Mouse (Mus musculus) right cerebral cortex, postnatal 36 days (tissue): Measurements from ENCODE around the gene Gzmk.
A peak's percentile ranks its signal among the peaks of the same experiment; 100 is the strongest.

Source experiments
- DNase-seq, 2 experiments: peaks; one replicate each; pipeline ENCODE4 v3.0.0; 2022; ENCODE audit warnings: low spot score in 2 of 2, mixed read lengths in 1 of 2

Gzmk gene

DNA sequence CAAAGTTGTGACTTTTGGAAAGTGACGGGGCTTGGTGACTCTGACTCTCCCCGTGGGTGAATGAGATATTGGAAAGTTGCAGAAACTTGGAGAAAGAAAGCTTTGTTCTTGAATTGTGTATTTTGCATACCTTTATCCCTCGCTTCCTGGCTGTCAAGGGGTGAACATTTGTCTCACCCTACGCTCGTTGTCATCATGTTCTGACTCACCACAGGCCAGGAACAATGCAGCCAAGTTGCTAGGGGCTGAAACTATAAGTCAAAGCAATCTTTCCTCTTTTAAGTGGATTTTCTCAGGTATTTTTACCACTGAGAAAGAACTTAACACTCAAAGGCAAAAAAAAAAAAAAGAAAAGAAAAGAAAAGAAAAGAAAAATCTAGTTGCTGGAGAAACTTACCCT lies 22.6 kb downstream of the Gzmk start:
- no peak for DNase-seq

DNA sequence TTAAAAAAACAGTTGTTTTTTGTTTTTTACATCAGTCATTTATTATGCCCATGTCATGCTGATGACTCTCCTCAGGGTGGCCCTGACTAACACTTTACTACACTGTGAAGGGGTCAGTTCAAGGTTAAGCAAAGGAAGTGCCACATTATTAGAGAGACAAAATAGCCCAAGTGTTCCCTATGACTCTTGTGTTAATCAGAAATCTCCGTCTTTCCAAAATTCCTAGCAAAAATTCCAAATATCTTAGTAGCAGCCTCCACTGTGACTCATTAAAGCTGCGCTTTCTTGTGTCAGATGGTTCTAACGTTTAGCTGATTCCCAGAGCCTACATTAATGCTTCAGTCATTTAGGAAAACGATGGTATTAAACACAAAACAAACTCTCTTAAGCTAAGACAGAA lies 23.5 kb downstream of the Gzmk start:
- DNase-seq, result no peak

DNA sequence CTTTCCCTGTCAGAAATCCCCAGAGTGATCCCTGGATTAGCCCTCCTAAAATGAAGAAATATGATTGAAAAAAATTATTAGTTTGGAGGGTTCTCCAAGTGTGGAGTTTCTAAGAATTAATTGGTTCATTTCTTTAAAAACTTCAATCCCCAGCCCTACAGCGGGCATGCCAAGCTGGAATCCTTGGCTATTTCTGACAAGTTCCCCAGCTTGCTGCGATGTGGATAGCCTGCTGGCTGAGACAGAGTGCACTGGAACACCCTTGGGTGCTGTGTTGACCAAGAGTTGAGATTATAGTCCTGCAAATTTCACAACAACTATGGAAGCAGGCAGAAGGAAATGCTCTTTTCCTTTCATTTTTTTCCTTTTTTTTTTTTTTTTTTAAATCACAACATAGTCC lies 24.1 kb downstream of the Gzmk start:
- no peak for DNase-seq

DNA sequence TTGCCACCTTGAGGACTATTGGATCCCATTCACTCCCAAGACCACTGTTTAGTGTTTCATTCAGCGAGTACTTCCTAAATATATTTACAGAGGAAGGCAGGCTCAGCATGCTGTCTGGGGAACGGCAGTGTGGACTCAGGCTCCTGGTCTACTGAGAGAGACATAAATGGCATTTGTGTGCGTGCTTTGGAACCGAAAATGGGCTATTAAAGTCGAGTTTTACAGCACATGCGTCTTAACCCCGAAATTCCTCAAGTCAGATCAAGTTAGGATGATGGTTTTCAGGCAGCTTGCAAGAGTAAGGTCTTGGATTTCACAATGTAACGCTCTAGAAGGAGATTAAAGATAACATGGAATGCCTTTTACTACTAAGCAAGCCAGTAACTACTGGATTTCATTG lies 25.0 kb downstream of the Gzmk start:
- DNase-seq, result no peak

DNA sequence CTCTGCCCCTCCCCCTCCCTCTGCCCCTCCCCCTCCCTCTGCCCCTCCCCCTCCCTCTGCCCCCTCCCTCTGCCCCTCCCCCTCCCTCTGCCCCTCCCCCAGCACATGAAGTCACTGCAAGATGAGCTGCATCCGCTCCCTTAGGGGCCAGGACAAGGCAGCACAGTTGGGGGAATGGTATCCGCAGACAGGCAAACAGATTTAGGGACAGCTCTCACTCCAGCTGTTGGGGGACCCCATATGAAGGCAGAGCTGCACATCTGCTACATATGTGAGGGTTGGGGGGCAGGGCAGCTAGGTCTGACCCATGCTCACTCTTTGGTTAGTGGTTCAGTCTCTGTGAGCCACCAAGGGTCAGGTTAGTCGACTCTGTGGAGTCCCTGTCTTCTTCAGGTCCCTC lies 26.4 kb downstream of the Gzmk start:
- no peak for DNase-seq

DNA sequence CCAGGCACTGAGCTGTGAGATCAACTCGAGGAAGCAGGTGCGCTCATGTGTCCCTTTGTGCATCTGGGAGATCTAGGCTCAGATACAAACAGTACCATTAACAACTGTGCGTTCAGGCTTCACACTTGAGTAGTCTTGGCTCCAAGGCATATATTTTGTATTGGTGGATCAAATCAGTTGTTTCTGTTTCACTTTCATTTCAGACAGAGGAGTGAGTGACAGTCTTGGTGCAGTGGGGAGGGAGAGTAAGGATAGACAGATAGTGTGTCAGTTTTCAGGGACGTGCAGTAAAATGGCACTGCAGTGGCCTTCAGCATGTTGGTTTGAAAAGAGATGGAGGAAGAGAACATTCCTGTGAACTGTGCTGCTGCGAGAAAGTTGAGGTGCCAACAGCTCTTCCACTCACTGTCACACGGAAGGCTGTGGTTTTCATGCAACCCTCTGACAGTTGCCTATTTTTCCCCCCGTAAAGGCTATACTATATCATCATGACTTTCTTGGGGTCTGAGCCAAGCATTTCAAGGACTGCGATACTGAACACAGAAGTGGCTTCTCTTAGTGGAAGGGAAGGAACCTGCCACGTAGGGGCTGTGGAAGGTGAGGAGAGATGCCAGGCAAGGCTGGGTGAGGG lies 27.7 kb downstream of the Gzmk start:
- no peak for DNase-seq

DNA sequence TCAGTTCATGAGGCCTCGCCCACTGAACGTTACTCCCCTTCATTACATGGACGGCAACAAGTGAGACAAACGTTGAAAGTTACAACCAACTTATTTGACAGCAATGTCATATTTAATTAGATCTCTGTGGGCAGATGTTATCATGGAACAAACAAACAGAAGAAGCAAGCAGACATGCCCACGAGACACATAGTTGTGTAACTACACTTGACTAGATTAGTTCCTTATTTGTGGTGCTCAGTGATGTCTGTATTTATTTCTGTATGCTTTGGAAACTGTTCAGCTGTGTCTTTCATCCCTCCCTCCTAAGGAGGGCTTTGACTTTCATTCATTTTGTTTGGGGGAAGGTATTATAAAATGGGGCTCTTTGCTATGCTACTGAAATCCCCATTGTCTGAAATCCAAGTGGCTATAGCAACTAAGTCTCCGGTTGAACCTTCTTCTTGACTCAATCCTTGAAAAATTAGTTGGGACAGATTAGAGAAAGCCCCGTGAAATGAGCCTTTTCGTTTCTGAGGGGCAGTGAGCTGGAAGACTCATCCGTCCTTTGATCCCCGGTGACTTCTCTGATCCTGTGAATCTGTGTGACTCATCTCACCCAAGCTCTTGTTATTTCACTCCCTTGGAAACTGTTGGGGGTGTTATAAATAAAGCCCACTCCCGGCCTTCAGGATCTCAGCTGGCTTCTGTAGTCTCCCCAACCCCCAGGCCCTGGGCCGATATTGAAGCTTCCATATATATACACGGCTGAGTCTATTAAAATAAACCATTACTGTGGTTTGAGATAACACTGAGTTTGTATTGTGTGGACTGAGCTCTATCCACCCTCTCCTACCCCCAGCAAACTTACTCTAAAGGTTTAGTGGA lies 28.7 kb downstream of the Gzmk start:
- DNase-seq, result no peak

DNA sequence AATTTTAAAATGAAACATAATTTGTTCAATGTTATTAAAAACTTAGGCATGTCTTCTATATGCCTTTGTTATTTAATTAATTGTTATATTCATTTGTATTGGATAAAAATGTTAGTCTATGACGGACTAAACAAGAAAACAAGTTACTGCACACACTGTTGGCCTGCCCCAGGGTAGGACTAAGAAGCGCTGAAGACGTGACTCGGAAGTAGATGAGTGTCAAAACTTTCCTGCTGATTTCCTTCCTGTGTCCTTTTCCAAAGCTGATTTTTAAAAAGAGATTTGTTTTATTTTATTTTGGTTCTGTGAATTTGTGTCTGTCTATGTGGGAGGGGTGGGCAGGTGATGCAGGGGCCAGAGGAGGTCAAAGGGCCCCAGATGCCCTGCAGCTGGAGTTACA lies 42.0 kb downstream of the Gzmk start:
- DNase-seq, result no peak

DNA sequence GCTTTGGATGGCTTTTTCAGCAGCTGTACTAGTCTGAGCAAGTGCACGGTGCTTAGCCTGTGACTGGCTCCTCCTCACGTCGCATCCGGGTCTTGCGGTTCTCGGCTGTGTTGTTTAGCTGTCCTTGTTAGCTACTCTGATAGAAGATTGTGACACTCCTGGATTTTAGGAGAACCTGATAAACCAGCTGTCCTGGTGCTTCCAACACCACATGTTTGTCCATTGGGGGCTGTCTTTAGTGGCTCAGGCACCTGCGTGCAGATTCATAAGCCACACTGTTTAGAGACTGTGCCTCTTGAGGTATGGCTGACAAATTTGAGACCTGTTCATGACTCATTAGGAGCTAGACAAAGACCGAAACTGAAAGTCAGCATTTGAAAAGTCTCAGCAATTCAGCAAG lies 42.4 kb downstream of the Gzmk start:
- DNase-seq, result no peak

DNA sequence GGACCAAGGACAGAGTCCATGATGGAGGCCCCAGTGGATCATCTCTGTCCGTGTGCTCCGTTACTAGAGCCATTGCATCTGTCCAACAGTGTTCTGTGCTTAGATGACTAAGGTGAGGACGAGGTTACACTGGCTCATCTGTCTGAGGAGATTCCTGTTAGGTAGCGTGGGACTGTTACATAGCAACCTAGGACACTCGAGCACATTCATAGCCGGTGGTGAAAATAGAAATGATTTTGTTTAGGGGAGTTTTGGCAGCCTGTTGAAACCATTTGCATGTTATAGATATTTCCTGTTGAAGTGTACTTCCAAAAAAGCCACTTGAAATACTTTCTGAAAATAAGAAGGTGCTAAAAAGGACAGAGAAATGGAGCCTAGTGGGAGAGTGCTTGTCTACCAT lies 51.5 kb downstream of the Gzmk start:
- DNase-seq, result peak in 1 of 2 experiments; percentile 6

DNA sequence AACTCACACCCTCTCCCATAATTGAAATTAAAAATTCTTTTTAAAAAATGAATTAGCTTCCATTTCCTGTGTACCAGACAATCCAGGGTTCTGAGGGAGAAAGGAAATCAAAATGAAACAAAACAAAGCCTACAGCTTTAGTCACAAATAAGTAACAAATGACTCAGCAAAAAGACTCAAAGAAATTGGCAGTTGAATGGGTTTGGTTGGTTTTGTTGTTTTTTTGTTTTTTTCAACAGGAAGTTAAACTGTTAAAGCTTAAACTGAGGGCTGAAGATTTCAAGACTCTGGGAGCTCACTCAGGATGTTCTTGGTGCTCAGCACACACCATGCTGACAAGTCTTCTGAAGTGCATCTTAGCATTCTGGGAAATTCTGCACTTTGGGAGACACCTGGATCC lies 55.5 kb downstream of the Gzmk start:
- DNase-seq, result no peak

DNA sequence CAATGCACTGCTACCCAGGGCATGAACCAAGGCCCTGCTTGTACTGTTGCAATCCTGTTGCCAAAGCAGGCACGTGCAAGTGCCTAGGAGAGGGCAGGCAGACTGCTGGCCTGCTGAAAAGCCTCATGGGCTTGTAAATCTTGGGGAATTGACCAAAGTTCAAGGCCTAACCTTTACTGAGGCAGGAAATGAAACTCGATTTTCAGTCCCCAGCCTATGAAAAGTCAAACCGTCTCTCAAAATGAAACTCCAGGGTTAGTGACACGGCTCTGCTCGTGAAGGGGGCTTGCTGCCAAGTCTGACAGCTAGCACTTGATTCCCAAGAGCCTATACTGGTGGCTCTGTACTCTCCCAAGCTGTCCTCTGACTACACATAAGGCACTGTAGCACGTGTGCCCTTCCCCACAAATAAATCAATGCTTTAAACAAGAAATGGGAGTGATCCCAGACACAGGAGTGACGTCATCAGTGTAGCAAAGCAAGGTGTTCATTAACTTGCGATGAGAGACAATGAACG lies 57.6 kb downstream of the Gzmk start:
- no peak for DNase-seq

DNA sequence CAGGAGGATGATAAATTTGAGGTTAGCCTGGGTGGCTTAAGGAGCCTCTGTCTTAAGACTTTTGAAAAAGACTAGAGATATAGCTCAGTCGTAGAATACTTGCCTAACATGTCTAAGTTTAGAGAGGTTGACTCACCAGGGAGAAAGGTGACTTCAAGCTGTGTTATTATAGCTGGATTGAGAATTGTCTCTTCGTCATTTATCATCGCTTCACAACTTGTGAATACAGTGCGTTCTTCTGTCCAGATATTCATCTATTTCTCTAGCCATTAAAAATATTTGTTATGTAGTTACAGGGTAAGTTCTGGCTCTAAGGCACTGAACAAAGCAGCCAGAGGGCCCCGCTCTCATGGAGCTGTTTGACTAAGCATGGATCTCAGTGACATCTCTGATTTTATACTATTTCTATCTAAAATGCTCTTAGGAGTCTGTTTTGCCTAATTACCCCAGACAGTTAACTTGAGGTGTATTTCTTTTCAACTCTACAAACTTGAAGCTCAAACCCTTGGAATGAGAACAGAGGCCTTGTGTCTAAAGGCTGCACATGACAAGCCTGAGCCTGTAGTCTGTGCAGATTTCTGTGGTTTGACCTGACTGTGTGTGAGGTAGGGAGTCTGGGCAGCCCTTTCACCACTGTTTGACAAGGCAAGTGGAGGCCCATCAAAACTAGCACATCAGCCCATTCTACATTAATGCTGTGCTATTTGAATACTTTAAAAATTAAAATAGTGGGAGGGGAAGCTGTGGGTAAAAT lies 61.3 kb downstream of the Gzmk start:
- DNase-seq, result no peak

DNA sequence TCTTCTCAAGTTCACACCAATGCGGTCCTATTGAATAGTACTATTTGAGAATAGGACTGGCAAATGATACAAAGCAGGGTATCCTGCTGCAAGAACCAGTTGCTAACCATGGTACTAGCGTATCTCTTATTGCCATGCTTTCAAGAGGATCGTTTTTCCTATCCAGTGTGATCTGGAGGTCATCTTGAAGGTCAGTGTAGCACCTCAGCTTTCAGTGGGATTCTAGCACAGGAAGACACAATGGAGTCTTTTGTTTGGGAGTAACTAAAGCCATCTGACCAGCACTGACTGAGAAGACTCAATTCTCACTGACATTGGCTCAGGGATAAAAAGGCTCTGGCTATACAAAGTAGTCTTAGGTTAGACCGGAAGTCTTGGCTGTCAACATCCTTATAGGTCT lies 74.2 kb downstream of the Gzmk start:
- DNase-seq, result no peak

DNA sequence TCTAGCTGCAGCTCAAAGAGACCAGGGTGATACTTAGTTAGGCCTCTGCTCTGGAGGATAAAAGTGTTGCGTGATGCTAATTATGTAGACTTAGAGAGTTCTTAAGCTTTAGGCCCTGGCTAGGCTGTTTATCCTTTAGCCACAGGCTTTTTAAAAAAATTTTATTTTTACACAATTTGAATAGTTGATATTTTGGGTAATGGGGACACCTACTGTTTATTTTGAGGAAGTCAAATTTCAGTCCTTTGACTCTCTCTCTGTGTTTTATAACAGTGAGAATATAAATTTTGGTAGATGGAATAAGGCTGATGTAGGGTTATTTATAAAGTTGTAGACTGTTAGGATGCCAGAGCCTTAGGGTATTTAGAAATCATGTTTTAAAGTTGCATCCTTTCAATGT lies 86.1 kb downstream of the Gzmk start:
- DNase-seq, result no peak

DNA sequence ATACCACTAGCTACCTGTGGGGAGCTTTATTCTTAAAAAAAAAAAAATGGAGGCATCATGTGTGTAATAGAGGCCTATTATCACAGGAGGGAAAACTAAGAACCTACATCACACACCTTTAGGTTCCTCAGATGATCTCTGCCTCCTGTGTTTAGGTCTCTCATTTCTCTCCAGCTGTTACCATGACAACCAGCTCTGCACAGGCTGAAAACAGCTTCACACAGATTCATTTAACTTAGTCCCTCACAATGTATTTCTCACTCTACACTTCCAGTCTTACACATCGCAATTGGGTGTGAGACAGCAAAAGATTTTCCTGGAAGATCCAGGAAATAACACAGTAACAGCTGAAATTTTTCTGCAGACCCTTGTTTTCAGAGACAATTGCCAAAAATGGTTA lies 95.7 kb downstream of the Gzmk start:
- no peak for DNase-seq
